Comparison of ENCODE assay signal across 19 mouse cellular contexts in the genomic region with DNA sequence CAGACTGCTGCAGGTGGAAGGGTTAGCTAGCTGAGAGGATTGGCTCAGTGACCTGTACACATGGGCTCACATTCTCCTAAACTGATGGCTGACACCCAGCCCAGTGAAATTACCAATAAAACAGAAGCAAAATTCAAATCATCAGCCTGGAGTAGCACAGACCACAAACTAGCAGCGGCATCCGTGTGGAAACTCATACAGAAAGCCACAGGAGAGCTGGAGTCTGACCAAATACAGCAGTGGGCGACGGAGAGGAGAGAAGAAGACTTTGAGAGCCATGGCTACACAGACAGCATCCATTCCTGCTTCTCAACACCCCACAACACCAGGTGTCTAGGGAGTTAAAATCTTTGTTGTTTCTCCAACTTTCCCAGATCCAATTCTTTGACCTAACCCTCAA.
DNase-seq lines count a peak whose midpoint lies in the region; ATAC-seq and TF ChIP-seq lines count a peak whose summit lies in the region.
"Had no signal": no experiment of that assay in that cellular context is flagged by ENCODE, and none has a peak within 500 bp of the region (broad histone marks: within the 10 kb centered on the region; RNA-seq: fewer than 3 reads in every experiment).

No protein-coding gene starts in this region.

- H3K4me3 ChIP-seq in cerebellum, adult 2 months (replicated peaks; ENCODE audit: insufficient read depth, low read depth, low read length) = no peak overlapping the region
- H3K4me3 ChIP-seq in forebrain, embryonic 16.5 days (replicated peaks; ENCODE audit: low read length) = no peak overlapping the region
- no peak overlapping the region for H3K4me3 ChIP-seq in forebrain, embryonic 12.5 days (replicated peaks)
- H3K4me3 ChIP-seq: embryonic facial prominence, embryonic 10.5 days; embryonic facial prominence, embryonic 12.5 days had no signal

- 12% methylated on average over 4 of the region's 4 CpGs for WGBS in cerebellum, adult 2 months
- WGBS in forebrain, embryonic 16.5 days = 79% methylated on average over 4 of the region's 4 CpGs
- 88% methylated on average over 4 of the region's 4 CpGs for WGBS in forebrain, embryonic 12.5 days

- H3K9ac ChIP-seq in forebrain, embryonic 16.5 days (replicated peaks; ENCODE audit: low read depth, low read length) = no peak overlapping the region
- H3K9ac ChIP-seq in forebrain, embryonic 12.5 days = no peak overlapping the region
- H3K9ac ChIP-seq: embryonic facial prominence, embryonic 12.5 days had no signal

- no peaks in the 10 kb centered on the region for H3K27me3 ChIP-seq in cerebellum, adult 2 months (ENCODE audit: control insufficient read depth, insufficient read depth, low read length)
- no peaks in the 10 kb centered on the region for H3K27me3 ChIP-seq in forebrain, embryonic 16.5 days (replicated peaks; ENCODE audit: control insufficient read depth, insufficient read depth, low read length)
- no peaks in the 10 kb centered on the region for H3K27me3 ChIP-seq in forebrain, embryonic 12.5 days
- H3K27me3 ChIP-seq in Patski = no peaks in the 10 kb centered on the region
- H3K27me3 ChIP-seq: CH12.LX; embryonic facial prominence, embryonic 12.5 days had no signal

- in situ Hi-C loops in Patski (cut with MboI; ENCODE audit: low pct_unique_long_range_greater_than_20kb) = no loop called here

- POLR2A ChIA-PET in Patski (lab: Charles Lee) = no interaction called here

- peaks cover 10% of the 10 kb centered on the region for H3K36me3 ChIP-seq in forebrain, embryonic 16.5 days (ENCODE audit: control insufficient read depth, insufficient read depth)
- peaks cover 47% of the 10 kb centered on the region for H3K36me3 ChIP-seq in forebrain, embryonic 12.5 days (replicated peaks)
- H3K36me3 ChIP-seq: G1E had no signal

- H3K4me2 ChIP-seq in forebrain, embryonic 16.5 days (ENCODE audit: low read length) = no peak overlapping the region
- no peak overlapping the region for H3K4me2 ChIP-seq in forebrain, embryonic 12.5 days
- H3K4me2 ChIP-seq: embryonic facial prominence, embryonic 12.5 days had no signal

- TF ChIP-seq POLR2A in cerebellum, adult 2 months (IDR thresholded peaks at IDR 0.05; ENCODE audit: borderline replicate concordance, insufficient read depth, low read length) = no peak

- peaks cover 30% of the 10 kb centered on the region for H3K4me1 ChIP-seq in cerebellum, adult 2 months (ENCODE audit: control insufficient read depth, insufficient read depth, low read length)
- H3K4me1 ChIP-seq in forebrain, embryonic 16.5 days (replicated peaks; ENCODE audit: control insufficient read depth, insufficient read depth, low read length) = peaks cover 20% of the 10 kb centered on the region
- H3K4me1 ChIP-seq in forebrain, embryonic 12.5 days = no peaks in the 10 kb centered on the region
- H3K4me1 ChIP-seq: embryonic facial prominence, embryonic 10.5 days; embryonic facial prominence, embryonic 12.5 days had no signal

- H3K9me3 ChIP-seq in forebrain, embryonic 16.5 days (ENCODE audit: control insufficient read depth, low read length) = no peaks in the 10 kb centered on the region
- no peaks in the 10 kb centered on the region for H3K9me3 ChIP-seq in forebrain, embryonic 12.5 days
- H3K9me3 ChIP-seq: embryonic facial prominence, embryonic 10.5 days; embryonic facial prominence, embryonic 12.5 days had no signal

- TF ChIP-seq CTCF in cerebellum, adult 2 months (IDR thresholded peaks at IDR 0.05; ENCODE audit: borderline replicate concordance, insufficient read depth, low read depth, low read length) = no peak
- no peak for TF ChIP-seq CTCF in Patski (IDR thresholded peaks at IDR 0.05)

- H3K27ac ChIP-seq in cerebellum, adult 2 months (ENCODE audit: insufficient read depth, low read length) = 0 out of 2 replicates have a peak overlapping the region, but pooled peaks have one; percentile 28
- peak overlapping the region; percentile 49 for H3K27ac ChIP-seq in forebrain, embryonic 16.5 days (ENCODE audit: low read length)
- no peak overlapping the region for H3K27ac ChIP-seq in forebrain, embryonic 12.5 days
- H3K27ac ChIP-seq: embryonic facial prominence, embryonic 10.5 days; embryonic facial prominence, embryonic 12.5 days had no signal

- DNase-seq in cerebellum, adult 2 months = peak in 1 of 2 experiments; percentile 50
- DNase-seq in cerebellum, adult 11-12 months = no peak
- DNase-seq in cerebellum, postnatal 14 days = peak; percentile 44 to 45
- DNase-seq in cerebellum, postnatal 4 days (ENCODE audit: low spot score in 2 of 2) = no peak
- DNase-seq in Patski (ENCODE audit: low read depth, low spot score) = peak; percentile 13
- DNase-seq: adrenal gland, adult 2 months; adrenal gland, postnatal 10 days; adrenal gland, postnatal 36 days; B cell, adult 2 months; cerebellum, adult 8-10 months; cerebellum, adult 9-11 months; cerebellum, postnatal 36 days had no signal

- CTCF ChIA-PET in Patski (lab: Charles Lee) = interaction anchor here (0.6 to 1.3 kb wide), 2 partner anchors 15 to 115 kb away, joined by 3 to 4 read pairs; no protein-coding TSS in a partner anchor

- ATAC-seq in forebrain, embryonic 16.5 days = 0 out of 2 replicates have a peak, but pooled peaks have one; percentile 7
- no peak for ATAC-seq in forebrain, embryonic 12.5 days (ENCODE audit: low FRiP score)
- no peak for ATAC-seq in Patski
- ATAC-seq: CD4-positive, CD25-positive, alpha-beta regulatory T cell, adult 4 months had no signal

Comparison
In these comparisons a context has a peak if more than half of its experiments do, and no peak if none do; other contexts are left out.
1. DNase-seq: peak in cerebellum, postnatal 14 days (2 of 2) and Patski (single experiment); none in cerebellum, adult 11-12 months (single experiment) and cerebellum, postnatal 4 days (0 of 2).